Mouse (Mus musculus) intestine, postnatal 0 days (tissue): ENCODE results near the gene Ung. TPM values are rescaled to one million over a fixed set of nuclear protein-coding genes. Genes with fewer than 3 reads are reported as not detected.

ENCODE experiments used
- ATAC-seq: fragments of 200-750 bp; cut with Nextera tagmentation; 2 replicates; pipeline ENCODE4 v1.8.0; 2017; ENCODE audit warnings: mild to moderate bottlenecking, moderate TSS enrichment, moderate library complexity
- H3K27ac ChIP-seq: fragments of 300-500 bp; sonication (generic); 2 replicates; pipeline ENCODE4 v1.5.1; 2014; ENCODE audit warnings: mild to moderate bottlenecking, low read depth, low read length, moderate library complexity
- H3K27me3 ChIP-seq: fragments of 300-500 bp; sonication (generic); replicated peaks from 2 replicates; pipeline ENCODE4 v1.6.1; 2014; ENCODE audit warnings: low read length, mixed read lengths; ENCODE audit not compliant: control insufficient read depth, insufficient read depth
- H3K36me3 ChIP-seq: fragments of 300-500 bp; sonication (generic); 2 replicates; pipeline ENCODE4 v1.6.1; 2014; ENCODE audit warnings: mild to moderate bottlenecking, moderate library complexity; ENCODE audit not compliant: control insufficient read depth, insufficient read depth
- H3K4me1 ChIP-seq: fragments of 300-500 bp; sonication (generic); replicated peaks from 2 replicates; pipeline ENCODE4 v1.6.1; 2014; ENCODE audit warnings: antibody characterized with exemption, low read length, mixed read lengths; ENCODE audit not compliant: control insufficient read depth, insufficient read depth
- H3K4me2 ChIP-seq: fragments of 300-500 bp; sonication (generic); replicated peaks from 2 replicates; pipeline ENCODE4 v1.6.1; 2014; ENCODE audit warnings: low read depth, mild to moderate bottlenecking, moderate library complexity
- H3K4me3 ChIP-seq: fragments of 300-500 bp; sonication (generic); 2 replicates; pipeline ENCODE4 v1.5.1; 2014; ENCODE audit warnings: low read depth, low read length
- H3K9ac ChIP-seq: fragments of 300-500 bp; sonication (generic); 2 replicates; pipeline ENCODE4 v1.6.1; 2014; ENCODE audit warnings: mild to moderate bottlenecking, low read depth, low read length
- H3K9me3 ChIP-seq: fragments of 300-500 bp; sonication (generic); 2 replicates; pipeline ENCODE4 v1.6.1; 2016; ENCODE audit warnings: mixed run types; ENCODE audit not compliant: control insufficient read depth
- CTCF ChIP-seq: sonication (generic); IDR thresholded peaks from 2 replicates; pipeline ENCODE4 v1.5.1; 2016; ENCODE audit warnings: low read depth, mild to moderate bottlenecking, control low read depth, antibody characterized with exemption, moderate library complexity
- WGBS: fragments of 180-500 bp; shearing (Covaris S2); extraction: QIAGEN DNeasy Blood & Tissue Kit; methylation state at CpG from one replicate; pipeline ENCODE4 v1.1.7; 2014; 5-methylcytosine and 5-hydroxymethylcytosine counted together
- polyA plus RNA-seq: library from polyadenylated mRNA; unstranded; fragments of >200 nt; fragmentation: Nextera tagmentation; extraction: Ambion mirVana; gene quantifications from 2 replicates; pipeline ENCODE4 v1.2.1, GENCODE M21; 2015

Gene Ung
- polyA plus RNA-seq, 1 experiment from 2014 or later: 10.0 TPM

- Histone ChIP-seq H3K4me3 (peak overlapping the region; percentile 65), H3K4me2 (peak overlapping the region; percentile 100), H3K36me3 (no peaks in the 10 kb centered on the region), H3K9ac (peak overlapping the region; percentile 59), H3K4me1 (0 out of 2 replicates have a peak, but pooled peaks cover 3% of the 10 kb centered on the region), H3K27me3 (no peaks in the 10 kb centered on the region), H3K27ac (peak overlapping the region; percentile 66), H3K9me3 (no peaks in the 10 kb centered on the region)
- WGBS: under 1% methylated on average over 86 of the region's 87 CpGs
- no peak for TF ChIP-seq CTCF
- peak; percentile 96 for ATAC-seq
Observed at GRCm38 (mm10) chr5:114130698-114131520, 723 bp downstream of the Ung start.

DNA sequence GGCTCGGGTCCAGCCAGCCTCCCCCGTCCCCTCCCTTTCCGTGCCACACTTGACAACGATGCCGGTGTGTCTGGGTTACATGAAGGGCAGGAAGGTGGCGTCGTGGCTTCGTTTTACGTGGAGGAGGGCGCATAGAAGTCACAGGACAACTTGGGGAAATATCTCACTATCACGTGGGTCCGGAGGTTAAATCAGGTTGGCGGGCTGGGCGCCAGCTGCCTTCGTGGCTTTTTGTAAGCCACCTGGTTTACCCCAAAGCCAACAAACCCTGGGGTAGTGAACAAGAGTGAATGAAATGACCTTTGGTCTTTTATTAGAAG is 1.3 kb downstream of the Ung start:
- no peak; the same call in 1 of the 2 replicates for ATAC-seq

GRCm38 (mm10) chr5:114132841-114133240 is 2.7 kb downstream of the Ung start:
- no peak for TF ChIP-seq CTCF
- Histone ChIP-seq H3K4me1 (0 out of 2 replicates have a peak, but pooled peaks cover 3% of the 10 kb centered on the region), H3K9ac (no peak overlapping the region), H3K4me2 (no peak overlapping the region), H3K9me3 (no peaks in the 10 kb centered on the region), H3K27ac (no peak overlapping the region), H3K36me3 (peaks cover 9% of the 10 kb centered on the region; the same call in 1 of the 2 replicates), H3K27me3 (no peaks in the 10 kb centered on the region), H3K4me3 (no peak overlapping the region)
- 95% methylated on average over 6 of the region's 6 CpGs for WGBS
- no peak for ATAC-seq

More for the DNA sequence above, 1.3 kb downstream of the Ung start:
- H3K27me3 ChIP-seq: no peaks in the 10 kb centered on the region
- peaks cover 3% of the 10 kb centered on the region; the same call in 1 of the 2 replicates for H3K36me3 ChIP-seq
- peak overlapping the region; percentile 66 for H3K27ac ChIP-seq
- no peak for TF ChIP-seq CTCF
- H3K9me3 ChIP-seq: no peaks in the 10 kb centered on the region
- WGBS: under 1% methylated on average over 15 of the region's 15 CpGs
- peak overlapping the region; percentile 59 for H3K9ac ChIP-seq
- peak overlapping the region; percentile 65 for H3K4me3 ChIP-seq
- 0 out of 2 replicates have a peak, but pooled peaks cover 3% of the 10 kb centered on the region for H3K4me1 ChIP-seq
- peak overlapping the region; percentile 100 for H3K4me2 ChIP-seq

DNA sequence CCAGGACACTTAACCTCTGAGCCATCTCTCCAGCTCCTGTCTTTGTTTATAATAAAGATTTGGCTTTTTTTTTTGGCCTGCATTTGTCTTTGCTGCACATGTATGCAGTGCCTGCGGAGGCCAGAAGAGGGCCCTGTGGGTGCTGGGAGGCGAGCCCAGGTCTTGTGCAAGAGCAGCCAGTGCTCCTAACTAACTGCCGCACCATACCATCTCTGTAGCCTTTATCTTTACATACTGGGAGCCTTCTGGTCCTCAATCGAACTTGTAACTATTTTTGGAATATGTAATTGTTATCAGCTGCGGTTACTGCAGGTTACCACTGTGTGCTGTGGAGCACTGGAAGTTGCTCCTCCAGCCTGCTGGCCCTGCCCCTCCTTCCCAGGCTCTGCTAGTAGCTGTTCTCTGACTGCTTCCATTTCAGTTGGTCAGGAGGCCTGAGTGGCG is 3.9 kb downstream of the Ung start:
- Histone ChIP-seq H3K9me3 (no peaks in the 10 kb centered on the region), H3K27ac (no peak overlapping the region), H3K4me3 (no peak overlapping the region), H3K9ac (no peak overlapping the region), H3K4me1 (0 out of 2 replicates have a peak, but pooled peaks cover 3% of the 10 kb centered on the region), H3K36me3 (peaks cover 9% of the 10 kb centered on the region; the same call in 1 of the 2 replicates), H3K27me3 (no peaks in the 10 kb centered on the region), H3K4me2 (no peak overlapping the region)
- WGBS: 37% methylated on average over 6 of the region's 6 CpGs
- peak; percentile 82 for TF ChIP-seq CTCF
- no peak for ATAC-seq

DNA sequence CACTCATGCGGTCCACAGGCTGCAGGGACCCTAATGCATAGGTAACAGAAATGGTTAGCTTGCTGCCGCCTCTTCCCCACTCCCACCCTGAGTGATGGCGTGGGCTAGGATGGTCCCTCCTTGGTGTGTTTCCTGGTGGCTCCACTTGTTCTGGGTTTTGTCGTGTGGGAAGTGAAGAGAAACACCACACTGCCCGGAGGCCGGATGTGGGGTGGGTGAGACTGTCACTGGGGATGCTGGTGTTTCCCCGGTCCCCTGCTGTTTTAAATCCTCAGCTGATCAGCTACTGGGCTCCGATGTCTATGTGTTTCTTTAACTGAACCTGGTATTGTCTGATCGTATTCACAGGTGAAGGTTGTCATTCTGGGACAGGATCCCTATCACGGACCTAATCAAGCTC is 5.3 kb downstream of the Ung start:
- WGBS: 86% methylated on average over 10 of the region's 10 CpGs

DNA sequence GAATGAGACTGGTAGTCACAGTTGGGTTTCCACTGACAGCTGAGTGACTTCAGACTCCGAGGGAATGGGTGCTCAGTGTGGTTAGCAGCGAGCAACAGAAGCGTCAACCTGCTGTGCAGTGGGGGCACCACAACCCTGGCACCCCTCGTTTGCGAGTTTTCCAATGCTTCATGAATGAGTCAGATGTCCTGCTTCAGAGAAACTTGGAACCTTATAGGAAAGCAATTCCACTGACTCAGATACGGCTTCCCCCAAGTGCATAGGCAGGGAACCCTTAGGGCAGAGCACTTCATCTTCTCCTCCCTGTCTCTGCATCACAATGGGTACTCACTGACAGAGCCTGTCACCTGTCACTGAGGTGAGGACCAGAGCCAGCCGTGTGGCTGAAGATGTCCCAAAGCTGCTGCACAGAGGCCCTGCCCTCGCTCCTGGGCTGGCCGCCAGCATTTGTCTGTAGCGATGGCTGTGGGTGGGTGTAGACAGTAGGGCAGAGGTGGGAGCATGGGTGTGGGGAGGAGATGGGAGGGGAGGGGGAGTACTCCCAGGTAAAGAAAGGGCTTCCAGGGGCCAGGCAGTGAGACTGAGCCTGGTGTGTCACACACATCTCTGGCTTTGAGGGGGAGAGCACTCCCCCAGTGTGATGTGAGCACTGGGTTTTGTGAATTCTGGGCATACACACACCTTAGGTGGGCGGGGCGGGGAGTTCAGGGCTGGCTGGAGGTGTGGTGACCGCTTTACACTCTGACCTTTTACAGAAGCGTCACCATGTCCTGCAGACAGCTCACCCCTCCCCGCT is 7.5 kb downstream of the Ung start:
- WGBS: 65% methylated on average over 15 of the region's 15 CpGs
- Histone ChIP-seq H3K4me2 (peak overlapping the region; percentile 55; the same call in 1 of the 2 replicates), H3K27ac (peak overlapping the region; percentile 29), H3K27me3 (no peaks in the 10 kb centered on the region), H3K4me3 (no peak overlapping the region), H3K4me1 (no peaks in the 10 kb centered on the region), H3K36me3 (peaks cover 9% of the 10 kb centered on the region; the same call in 1 of the 2 replicates), H3K9me3 (no peaks in the 10 kb centered on the region), H3K9ac (no peak overlapping the region)
- no peak for TF ChIP-seq CTCF
- ATAC-seq: no peak; the same call in 1 of the 2 replicates

More for the DNA sequence above, 5.3 kb downstream of the Ung start:
- Histone ChIP-seq H3K27ac (no peak overlapping the region), H3K4me2 (no peak overlapping the region), H3K4me3 (no peak overlapping the region), H3K27me3 (no peaks in the 10 kb centered on the region), H3K36me3 (peaks cover 9% of the 10 kb centered on the region; the same call in 1 of the 2 replicates), H3K9me3 (no peaks in the 10 kb centered on the region), H3K9ac (no peak overlapping the region), H3K4me1 (no peaks in the 10 kb centered on the region)
- TF ChIP-seq CTCF: no peak
- no peak for ATAC-seq
